Mouse (Mus musculus): ENCODE results near the gene Gm10563.
A peak's percentile ranks its signal among the peaks of the same experiment; 100 is the strongest.
"Not testable (repeated sequence)": the region's sequence is repeated elsewhere in the genome, so short reads cannot be mapped to it uniquely, and the experiment has no call there.

Gene Gm10563

GRCm38 (mm10) chr4:155645308-155645707 is at the start of gene Gm10563:
Gm10563 (minus strand) TSS chr4:155645408.
- DNase-seq: not testable (repeated sequence)

GRCm38 (mm10) chr4:155694482-155695401 is 49.5 kb upstream of the Gm10563 start:
- DNase-seq: peak; percentile 86

GRCm38 (mm10) chr4:155694111-155694481 is 48.9 kb upstream of the Gm10563 start, which contains the start of gene Fndc10:
Fndc10 (plus strand) TSS chr4:155694342.
- DNase-seq: peak; percentile 80

GRCm38 (mm10) chr4:155692421-155692820 is 47.2 kb upstream of the Gm10563 start:
- DNase-seq: no peak

GRCm38 (mm10) chr4:155690571-155691375 is 45.6 kb upstream of the Gm10563 start:
- DNase-seq: no peak

- DNase-seq: not testable (repeated sequence)
These were observed 42.6 kb upstream of the Gm10563 start for GRCm38 (mm10) chr4:155687764-155688163.

- DNase-seq: not testable (repeated sequence)
These were observed 38.6 kb upstream of the Gm10563 start for GRCm38 (mm10) chr4:155683670-155684277.

- DNase-seq: peak; percentile 50
These were observed 30.8 kb upstream of the Gm10563 start for GRCm38 (mm10) chr4:155675991-155676390.

GRCm38 (mm10) chr4:155672082-155672481 is 26.9 kb upstream of the Gm10563 start:
- no peak for DNase-seq

GRCm38 (mm10) chr4:155670236-155670635 is 25.0 kb upstream of the Gm10563 start:
- DNase-seq: not testable (repeated sequence)

- no peak for DNase-seq
These were observed 24.4 kb upstream of the Gm10563 start for GRCm38 (mm10) chr4:155669598-155670075.

GRCm38 (mm10) chr4:155668689-155669597 is 23.7 kb upstream of the Gm10563 start, which contains the start of gene Mib2:
Mib2 (minus strand) TSS chr4:155669198.
- DNase-seq: peak; percentile 98

GRCm38 (mm10) chr4:155666903-155667302 is 21.7 kb upstream of the Gm10563 start:
- no peak for DNase-seq

- DNase-seq: no peak
These were observed 15.4 kb upstream of the Gm10563 start for GRCm38 (mm10) chr4:155660641-155661040.

- no peak for DNase-seq
These were observed 13.8 kb upstream of the Gm10563 start for GRCm38 (mm10) chr4:155658961-155659360.

- DNase-seq: no peak
These were observed 11.1 kb upstream of the Gm10563 start for GRCm38 (mm10) chr4:155656214-155656751.

GRCm38 (mm10) chr4:155654456-155655298 is 9.5 kb upstream of the Gm10563 start:
- DNase-seq: peak; percentile 76

- no peak for DNase-seq
These were observed 8.9 kb upstream of the Gm10563 start for GRCm38 (mm10) chr4:155654183-155654455.

GRCm38 (mm10) chr4:155653451-155654182 is 8.4 kb upstream of the Gm10563 start:
- DNase-seq: peak; percentile 45

GRCm38 (mm10) chr4:155653086-155653450 is 7.9 kb upstream of the Gm10563 start, which contains the start of gene Mmp23:
Mmp23 (minus strand) TSS chr4:155653384.
- peak; percentile 36 for DNase-seq

All from thymus, postnatal 4 days (tissue).